Mouse (Mus musculus): ENCODE measurements around the gene Tmem262.
"Not testable (repeated sequence)": the region's sequence is repeated elsewhere in the genome, so short reads cannot be mapped to it uniquely, and the experiment has no call there.

The Tmem262 gene

DNA sequence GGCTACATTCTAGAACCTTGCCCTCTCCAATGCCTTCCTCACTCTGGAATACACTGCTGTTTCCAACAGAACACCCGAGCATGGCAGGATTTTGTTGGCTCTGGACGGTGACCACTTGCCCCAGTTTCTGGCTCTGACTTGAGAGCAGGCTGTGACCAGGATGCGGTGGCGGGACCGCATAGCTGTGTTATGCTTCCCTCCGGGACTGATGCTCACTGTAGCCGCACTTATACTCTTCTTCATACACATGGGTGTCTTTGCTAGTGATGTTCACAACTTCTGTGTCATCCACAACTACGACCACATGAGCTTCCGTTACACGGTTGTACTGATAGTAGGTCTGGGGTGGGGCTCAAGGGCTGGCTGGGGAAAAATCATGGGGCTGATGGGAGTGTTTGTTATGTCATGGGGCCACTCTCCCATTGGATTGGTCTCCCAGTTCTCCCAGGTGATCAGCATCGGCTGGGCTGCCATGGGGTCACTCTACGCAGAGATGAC lies at the start of gene Tmem262:
Tmem262 (plus strand) TSS at position 51 of the 498 bp plus-strand sequence.
- no peak for DNase-seq

DNA sequence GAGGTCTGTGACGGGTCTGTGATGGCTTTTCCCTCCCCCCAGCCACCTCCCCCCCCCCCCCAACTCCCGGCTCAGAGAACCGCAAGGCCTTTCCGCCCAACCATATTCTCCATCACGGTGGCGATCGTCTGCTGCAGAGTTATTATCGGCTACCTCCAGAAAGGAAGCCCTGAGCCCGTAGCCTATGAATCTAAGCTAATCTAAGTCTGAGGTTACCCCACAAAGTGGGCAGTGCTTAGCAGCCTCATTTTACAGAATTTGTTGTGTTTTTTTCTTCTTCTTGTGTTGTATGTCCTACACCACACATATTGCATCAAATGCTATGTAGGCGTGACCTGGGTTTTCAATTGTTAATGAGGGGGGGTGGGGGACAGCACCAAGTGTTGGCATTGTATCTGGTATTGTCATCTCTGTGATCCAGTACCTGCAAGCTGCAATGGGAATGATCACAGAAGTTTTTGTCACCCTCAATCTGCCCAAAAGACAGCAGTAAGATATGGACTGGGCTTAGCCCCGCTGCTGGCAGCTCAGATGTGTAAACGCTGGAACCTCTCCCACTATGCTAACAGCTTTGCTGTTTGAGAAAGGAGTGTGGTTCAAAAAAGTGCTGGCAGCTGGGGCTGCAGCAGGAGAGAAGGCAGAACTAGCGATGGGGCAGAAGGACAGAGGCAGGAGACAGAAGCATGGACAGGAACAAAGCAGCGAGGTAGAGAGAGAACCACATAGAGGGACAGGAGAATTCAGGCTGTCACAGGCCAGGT lies 49.1 kb upstream of the Tmem262 start:
- DNase-seq: no peak

DNA sequence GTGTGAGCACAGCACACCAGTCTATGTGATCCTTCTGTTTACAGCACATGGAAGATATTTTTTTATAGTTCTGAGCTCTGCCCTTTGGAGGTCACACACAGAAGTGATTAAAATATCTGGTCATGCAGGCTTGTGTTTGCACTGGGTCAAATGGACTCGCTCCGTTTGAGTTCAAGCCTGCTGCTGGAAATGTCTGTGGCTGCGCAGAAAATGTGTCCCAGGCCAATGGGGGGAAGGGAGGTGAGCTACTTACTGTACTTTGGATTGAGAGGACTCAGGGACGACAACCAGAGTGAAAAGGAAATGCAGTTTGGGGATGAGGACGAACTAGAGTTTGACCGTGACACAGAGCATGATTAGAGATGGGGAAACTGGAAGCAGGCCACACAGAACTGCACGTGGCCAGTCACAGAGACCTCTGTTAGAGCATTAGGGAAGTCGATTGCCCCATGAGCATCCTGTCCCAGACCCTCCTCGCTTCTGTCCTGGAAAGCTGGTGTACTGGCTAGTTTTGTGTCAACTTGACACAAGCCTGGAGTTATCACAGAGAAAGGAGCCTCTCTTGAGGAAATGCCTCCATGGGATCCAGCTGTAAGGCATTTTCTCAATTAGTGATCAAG lies 43.8 kb upstream of the Tmem262 start:
- no peak for DNase-seq

DNA sequence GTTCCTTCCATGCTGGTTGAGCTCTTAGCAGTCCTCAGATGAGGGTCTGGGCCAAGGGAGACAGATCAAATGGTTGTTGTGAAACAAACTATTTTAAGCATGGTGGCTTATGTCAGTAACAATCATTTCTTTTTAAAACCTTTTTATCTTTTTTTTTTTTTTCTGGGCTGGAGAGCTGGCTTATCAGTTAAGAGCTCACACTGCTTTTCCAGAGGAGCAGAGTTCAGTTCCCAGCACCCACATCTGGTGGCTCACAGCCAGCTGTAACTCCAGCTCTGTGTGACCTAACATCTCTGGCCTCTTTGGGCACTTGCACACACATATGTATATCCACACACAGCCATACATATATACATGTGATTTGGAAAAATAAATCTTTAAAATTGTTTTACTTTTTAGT lies 42.1 kb upstream of the Tmem262 start:
- no peak for DNase-seq

DNA sequence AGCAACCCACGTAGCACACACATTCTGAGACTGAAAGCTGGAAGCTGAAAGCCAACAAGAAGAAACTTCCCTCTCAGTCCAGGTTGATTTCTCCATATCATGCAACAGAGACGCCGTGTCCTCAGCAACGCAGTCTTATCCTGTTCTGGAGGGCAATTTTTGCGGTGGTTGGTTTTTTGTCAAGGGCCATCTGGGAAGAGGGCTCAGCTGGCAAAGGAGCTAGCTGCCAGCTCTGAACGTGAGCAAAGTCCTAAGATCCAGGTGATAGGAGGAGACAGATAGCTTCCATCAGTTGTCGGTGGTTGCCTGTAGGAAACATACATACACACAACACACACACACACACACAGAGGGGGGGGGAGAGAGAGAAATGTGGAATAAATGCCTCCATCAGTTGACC lies 41.5 kb upstream of the Tmem262 start:
- no peak for DNase-seq

DNA sequence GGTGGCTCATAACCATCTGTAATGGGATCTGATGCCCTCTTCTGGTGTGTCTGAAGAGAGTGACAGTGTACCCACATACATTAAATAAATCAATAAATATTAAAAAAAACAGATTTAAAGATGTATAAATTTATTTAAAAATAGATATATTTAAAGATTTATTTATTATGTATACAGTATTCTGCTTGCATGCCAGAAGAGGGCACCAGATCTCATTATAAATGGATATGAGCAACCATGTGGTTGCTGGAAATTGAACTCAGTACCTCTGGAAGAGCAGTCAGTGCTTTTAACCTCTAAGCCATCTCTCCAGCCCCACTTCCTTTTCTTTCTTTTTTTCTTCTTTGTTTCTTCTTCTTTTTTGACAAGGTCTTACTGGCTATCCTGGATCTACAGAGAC lies 39.8 kb upstream of the Tmem262 start:
- DNase-seq: no peak

DNA sequence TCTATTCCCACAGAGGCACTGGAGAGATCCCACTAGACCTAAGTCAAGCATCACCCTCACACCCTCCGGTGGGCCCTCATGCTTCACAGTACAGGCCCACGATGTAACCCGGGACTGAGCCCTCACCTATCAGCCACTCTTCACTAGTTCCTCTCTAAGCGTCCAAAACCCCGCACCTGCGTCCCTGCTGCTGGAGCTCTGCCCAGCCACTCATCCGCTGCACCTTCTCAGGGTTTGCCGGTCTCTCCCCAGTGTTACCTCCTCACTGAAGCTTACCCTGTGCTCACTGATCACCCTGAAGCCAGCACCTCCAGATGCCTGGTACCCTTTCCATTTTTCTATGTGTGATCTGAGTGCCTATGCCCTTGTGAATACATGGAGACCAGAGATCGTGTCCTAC lies 37.5 kb upstream of the Tmem262 start:
- no peak for DNase-seq

DNA sequence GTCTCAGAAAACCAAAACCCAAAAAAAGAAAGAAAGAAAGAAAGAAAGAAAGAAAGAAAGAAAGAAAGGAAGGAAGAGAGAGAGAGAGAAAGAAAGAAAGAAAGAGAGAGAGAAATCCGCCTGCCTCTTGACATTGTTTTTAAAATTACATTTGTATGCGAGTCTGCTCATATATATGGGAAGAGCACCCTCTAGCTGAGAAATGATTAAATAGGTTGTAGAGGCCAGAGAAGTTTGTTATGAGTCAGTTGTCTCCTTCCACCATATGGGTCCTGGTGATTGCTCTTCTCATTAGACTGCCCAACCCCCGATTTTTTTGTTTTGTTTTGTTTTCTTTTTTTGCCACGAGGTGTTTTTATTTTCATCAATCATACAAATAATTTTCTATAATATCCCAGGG lies 35.7 kb upstream of the Tmem262 start:
- DNase-seq: not testable (repeated sequence)

DNA sequence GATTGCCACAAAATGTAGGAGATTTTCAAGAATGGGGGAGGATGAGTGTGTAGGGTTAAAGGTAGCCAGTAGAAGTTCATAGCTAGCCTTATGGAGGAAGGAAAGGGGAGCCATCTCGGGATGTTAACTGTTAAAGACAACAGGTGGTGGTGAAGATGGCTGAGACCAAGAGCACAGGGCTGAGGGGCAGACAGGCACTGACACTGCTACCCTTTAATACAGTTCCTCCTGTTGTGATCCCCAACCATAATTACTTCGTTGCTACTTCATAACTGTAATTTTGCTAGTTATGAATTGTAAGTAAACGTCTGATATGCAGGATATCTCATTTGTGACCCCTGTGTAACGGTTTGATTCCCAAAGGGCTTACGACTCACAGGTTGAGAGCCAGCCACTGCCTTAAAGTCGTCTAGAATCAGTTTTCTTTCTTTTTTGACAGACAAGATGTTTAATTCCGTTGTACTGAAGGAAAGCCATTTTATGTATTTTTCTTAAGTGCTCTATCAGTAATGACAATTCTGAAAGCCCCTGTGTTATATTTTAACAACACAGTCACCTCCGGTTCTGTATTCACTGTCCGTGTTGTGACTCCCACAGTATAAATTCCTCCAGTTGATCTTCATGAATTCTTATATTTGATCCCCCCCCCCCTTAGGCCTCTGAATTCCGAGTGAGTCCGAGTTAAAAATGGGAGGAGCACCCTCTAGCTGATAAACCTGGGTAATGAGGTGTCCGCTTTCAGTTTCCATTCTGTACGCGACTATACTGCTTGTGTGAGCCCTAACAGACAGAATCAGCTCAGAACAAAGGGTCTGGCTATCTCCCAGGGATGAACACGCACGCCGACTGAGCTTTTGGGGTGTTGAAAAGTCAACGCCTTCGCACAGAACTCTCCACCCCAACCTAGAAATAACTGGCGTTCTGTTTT lies 34.2 kb upstream of the Tmem262 start:
- DNase-seq: no peak

DNA sequence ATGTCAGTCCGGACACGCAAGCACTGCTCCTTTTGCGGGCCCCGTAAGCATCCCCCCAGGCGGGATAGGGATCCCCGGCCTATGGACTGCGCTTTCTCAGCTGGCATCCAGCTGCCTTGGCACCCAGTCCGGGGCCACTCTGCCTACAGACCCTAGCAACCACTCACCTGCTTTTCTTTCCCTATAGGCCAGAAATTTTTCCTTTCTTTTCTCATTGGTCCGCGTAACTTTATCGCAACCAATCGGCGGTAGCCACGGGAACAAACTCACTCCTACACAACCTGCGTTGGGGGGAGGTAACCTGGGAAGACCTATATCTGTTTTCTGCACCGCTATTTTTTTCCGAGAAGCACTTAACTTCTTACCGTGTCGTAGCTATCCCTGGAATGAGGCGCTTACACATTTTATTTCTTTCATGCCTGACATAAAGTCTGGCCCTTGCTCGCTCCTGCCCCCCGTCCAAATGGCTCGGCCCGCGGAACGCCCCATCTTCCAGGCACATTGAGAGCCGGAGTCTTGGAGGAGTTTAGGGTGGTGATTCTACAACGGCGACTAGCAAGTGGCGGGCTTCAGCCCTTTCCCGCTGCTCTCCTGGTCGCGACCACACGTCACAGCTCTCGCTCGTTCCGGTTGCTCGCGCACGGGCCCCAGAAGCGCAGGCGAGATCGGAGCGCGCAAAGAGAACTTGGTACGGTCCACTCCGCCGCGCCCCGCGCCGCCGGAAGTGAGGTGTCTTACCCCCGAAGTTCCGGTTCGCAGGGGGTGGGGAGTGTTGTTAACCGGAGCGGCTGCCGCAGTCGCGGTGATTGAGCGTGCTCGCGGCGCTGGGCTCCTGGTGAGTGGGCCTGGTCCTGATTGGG lies 33.3 kb upstream of the Tmem262 start, which contains the start of gene Syvn1:
Syvn1 (plus strand) TSS at position 283 of the 860 bp plus-strand sequence.
- DNase-seq: peak; percentile 91

DNA sequence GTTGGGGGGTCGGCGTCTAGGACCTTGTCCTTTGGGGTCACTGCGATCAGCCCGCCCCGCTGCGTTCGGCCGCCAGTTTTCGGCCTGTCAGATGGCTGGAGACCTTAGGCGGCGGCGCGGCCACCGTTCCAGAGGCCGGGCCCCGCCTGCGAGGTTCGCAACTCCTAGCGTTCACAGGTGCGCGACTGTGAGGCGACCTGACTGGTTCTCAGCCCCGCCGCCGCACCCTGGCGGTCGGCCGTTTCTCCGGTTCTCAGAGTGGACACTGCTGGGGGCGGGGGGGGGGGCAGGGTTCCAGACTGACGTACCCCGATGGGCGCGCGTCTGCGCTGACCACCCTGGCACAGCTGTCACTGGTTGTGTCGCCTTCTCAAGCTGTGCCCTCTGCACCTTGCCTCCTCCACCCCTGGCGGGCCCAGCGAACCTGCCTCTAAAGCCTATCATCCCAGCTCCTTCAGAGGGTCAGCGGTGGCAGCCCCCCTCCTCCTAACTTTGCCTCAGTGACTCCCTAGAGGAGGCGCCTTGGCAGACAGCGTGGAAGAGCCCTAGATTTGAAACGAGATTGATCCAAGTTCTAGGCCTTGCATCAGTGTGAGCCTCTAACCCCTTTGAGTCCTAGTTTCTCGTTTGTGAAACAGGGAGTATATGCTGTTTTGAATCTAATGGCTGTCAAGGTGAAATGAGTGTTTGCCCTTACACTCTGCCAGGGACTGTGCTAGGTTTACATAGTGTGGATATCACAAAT lies 32.5 kb upstream of the Tmem262 start:
- DNase-seq: no peak

DNA sequence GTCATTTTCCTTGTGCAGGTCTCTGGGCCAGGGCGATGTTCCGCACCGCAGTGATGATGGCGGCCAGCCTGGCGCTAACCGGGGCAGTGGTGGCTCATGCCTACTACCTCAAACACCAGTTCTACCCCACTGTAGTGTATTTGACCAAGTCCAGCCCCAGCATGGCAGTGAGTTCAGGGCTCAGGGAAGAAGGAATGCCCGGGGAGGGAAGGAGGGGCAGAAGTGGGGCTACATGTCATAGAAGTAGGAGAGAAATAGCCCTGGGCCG lies 32.0 kb upstream of the Tmem262 start:
- DNase-seq: peak; percentile 17

DNA sequence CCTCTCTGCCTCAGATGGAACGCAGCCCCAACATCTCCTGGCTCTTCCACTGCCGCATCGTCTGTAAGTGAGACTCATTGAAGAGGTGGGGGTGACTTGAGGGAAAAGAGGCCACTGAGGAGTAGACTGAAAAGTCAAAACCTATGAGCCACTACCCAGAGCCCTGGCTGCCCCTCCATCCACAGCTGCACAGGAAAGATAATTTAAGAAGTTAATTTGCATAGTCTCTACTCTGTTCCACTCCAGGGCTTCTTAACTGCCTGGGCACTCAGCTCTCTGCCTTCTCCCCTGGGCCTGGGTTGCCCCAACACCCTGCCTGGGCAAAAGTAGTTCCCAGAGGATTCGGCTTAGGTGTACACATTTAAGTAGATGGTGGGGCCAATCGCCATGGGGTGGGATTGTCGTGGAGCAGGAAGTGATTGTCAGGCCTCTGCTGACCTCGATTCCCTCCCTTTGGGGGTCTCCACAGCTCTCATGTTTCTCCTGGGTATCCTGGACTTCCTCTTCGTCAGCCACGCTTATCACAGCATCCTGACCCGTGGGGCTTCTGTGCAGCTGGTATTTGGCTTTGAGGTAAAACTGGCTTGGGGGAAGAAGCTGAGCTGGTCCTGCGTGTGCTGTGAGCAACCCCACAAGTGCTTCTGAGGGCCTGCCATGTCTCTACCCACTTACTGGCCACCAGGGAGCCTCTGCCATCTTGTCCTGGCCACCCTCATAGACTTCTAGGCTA lies 31.0 kb upstream of the Tmem262 start:
- no peak for DNase-seq

DNA sequence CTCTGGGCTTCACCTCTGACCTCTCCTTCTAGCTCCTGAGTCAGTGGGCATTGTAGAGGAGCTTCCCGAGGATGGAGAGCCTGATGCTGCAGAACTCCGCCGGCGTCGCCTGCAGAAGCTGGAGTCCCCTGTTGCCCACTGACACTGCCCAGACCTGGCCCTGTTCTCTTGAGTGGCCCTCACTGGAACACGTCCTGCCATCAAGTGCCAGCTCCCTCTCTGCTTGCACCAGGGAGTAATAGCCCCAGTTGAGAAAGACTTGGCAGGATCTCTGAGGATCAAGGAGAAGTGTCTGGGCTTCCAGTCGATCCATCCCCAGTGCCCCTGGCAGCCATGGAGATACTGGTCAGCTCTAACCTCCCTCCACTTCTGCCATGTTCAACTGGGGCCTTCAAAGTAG lies 27.3 kb upstream of the Tmem262 start:
- no peak for DNase-seq

DNA sequence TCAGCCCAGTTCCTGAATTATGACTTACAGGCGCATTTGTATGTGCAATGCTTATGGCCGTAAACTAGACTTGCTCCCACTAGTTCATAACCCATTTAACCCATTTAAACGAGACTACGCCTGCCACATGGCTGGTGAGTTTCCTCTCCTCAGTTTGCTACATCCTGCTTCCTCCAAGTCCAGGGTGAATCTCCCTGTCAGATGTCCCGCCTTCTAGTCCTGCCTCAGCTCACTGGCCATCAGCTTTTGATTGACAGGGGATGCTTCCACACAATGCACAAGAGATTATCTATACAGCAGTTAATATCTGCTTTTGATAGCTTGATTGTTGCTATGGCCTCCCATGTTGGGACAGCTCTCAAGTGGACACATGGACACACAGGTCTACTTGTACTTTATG lies 25.5 kb upstream of the Tmem262 start:
- DNase-seq: no peak

DNA sequence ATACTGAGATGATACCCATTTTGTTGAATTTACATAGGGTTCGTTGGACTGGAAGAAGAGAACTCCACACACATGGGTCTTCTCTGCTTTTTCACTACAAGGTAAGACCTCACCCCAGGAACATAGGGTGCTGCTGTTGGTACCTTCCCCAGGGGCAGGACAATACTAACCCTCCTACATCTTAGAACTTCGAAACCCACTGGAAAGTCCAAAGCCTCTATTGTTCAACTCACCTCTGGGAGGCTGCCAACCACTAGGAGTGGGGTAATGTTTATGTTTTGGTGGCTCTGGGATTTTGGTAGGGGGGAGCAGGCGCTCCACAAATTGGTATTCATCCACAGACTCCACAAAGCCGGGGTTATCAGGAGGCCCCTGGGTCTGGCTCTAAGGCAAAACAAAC lies 23.1 kb upstream of the Tmem262 start:
- DNase-seq: no peak

DNA sequence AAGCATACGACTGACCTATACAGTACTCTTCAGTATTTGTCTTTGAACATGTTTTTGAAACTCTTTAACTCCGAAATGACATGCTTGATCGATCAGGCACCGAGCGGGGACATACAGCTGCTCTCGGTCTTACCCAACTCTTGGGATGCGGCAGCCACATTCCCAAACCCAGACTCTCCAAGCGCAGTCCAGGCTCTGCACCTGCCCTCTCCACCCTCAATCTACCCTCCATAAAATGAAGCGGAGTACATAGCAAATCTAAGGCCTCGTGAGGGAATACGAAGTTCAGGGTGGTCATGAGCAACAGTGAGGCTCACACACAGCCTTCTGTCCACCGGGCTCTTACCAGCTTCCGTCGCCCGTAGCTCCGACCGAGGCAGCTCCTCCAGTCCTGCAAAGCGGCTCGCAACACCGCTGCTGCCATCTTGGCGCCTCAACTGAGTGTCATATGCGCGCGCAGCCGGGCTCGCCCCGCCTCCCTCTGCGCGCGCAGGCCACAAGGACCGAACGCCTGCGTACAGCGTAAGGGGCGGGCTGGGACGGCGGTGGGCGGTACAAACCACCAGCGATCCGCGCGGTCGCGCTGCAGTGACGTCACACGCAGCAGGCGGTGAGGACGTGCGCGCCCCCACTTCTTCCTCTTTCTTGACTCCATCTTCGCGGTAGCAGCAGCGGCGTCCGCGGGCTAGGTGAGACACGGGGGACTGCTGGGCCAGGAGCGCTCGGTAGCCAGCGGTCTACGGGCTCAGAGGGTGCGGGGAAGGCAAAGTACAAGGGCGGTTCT lies 22.3 kb upstream of the Tmem262 start, which contains the start of the genes Mrpl49 and Fau:
Mrpl49 (minus strand) TSS at position 473 of the 784 bp plus-strand sequence.
Fau (plus strand) TSS at position 532 of the 784 bp plus-strand sequence.
- peak; percentile 100 for DNase-seq

DNA sequence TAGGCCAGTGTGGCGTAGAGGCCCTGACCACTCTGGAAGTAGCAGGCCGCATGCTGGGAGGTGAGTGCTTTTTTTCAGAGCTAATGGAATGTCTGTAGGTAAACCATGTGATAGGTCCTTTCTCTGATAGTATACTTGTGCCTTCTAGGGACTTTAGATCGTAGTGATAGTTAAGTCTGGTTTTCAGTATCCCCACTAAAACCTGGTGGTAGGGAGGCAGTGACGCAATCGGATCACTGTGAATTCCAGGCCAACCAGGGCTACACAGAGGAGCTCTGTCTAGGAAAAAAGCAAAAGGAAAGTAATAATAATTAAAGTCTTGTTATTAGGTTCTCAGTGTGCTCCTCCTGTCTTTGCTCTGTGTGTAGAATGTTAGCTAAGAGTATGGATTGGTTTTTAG lies 21.3 kb upstream of the Tmem262 start:
- no peak for DNase-seq

DNA sequence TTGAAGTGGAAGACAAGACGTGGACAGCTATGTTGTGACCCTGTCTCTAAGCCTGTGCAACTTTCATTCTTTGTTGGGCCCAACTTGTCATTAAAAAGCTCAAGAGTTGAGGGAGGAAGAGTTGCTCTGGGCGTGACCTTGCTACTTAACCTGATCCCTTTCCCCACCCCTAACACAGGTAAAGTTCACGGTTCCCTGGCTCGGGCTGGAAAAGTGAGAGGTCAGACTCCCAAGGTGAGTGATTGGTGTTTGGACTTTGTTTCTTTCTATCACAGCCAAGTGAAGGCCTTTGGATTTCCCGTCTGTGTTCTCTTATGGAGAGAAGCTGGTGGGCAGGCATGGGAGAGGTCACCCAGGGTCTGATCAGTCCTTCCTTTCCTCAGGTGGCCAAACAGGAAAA lies 20.9 kb upstream of the Tmem262 start:
- DNase-seq: no peak

DNA sequence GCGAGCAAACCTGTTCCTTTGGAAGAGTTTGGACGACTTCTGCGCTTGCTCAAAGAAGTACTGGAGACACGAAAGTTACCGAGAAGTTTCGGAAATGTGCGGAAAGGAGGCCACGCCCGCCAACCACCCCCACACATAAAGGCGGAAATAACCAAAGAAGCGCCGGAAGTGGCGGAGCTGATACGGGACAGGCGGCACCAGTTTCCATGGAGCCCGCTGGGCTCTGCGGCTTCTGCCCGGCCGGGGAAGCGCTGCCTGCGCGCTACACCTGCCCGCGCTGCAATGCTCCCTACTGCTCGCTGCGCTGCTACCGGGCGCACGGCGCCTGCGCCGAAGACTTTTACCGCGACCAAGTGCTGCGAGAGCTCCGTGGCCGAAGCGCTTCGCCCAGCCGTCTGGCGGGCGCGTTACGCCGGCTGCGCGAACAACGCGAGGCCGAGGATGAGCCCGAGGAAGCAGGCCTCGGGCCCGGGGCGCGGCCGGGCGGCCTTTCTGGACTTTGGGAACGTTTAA lies 18.8 kb upstream of the Tmem262 start, which contains the start of gene Znhit2:
Znhit2 (plus strand) TSS at position 172 of the 513 bp plus-strand sequence.
- peak; percentile 92 for DNase-seq

Measured in thymus, postnatal 4 days (tissue).